ENCODE assay signal across 28 mouse cellular contexts in the genomic region with DNA sequence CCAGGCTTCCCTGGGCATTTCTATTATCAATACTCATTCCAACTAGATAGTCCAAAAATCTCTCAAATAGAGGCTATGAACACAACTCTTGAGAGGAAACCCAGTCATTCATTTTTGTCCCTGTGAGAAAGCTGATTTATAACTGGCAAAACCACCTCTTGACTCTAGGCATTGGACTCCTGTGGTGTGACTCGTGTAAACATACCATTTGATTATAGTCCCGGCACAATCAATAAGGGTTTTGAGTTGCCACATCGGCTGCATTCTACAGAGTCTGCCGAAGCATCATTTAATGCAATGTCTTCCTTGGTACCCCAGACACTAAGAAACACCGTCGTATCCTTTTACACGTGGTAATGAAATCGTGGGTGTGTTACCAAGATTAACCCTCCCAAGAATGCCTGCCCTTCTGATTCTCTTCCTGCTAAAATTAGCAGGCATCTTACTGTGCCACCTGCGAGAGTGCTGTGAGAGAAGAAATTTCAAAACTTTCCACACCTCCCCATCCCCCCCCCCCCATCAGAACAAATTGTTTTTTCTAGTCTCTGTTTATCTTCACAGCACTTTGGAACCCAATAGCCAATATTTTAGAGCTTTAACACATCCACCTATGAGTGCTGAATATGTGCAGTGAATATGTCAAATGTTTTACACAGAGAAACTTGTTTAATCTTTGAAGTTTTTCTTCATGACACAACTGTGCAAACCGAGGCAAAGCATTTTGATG. TPM values are rescaled to one million over a fixed set of nuclear protein-coding genes. Genes with fewer than 3 reads are reported as not detected.
"Had no signal": no experiment of that assay in that cellular context is flagged by ENCODE, and none has a peak within 500 bp of the region (broad histone marks: within the 10 kb centered on the region; RNA-seq: fewer than 3 reads in every experiment).

No protein-coding gene starts in this region.

- H3K4me1 ChIP-seq: forebrain, embryonic 10.5 days; forebrain, embryonic 12.5 days; forebrain, embryonic 13.5 days; forebrain, embryonic 15.5 days had no signal

- H3K36me3 ChIP-seq: embryonic facial prominence, embryonic 10.5 days; embryonic facial prominence, embryonic 12.5 days; embryonic facial prominence, embryonic 13.5 days; embryonic facial prominence, embryonic 15.5 days; forebrain, embryonic 10.5 days; forebrain, embryonic 12.5 days; forebrain, embryonic 15.5 days had no signal

- H3K9ac ChIP-seq: embryonic facial prominence, embryonic 12.5 days; embryonic facial prominence, embryonic 13.5 days; embryonic facial prominence, embryonic 15.5 days; forebrain, embryonic 12.5 days; forebrain, embryonic 13.5 days; forebrain, embryonic 15.5 days; forebrain, postnatal 0 days had no signal

- H3K27me3 ChIP-seq: embryonic facial prominence, embryonic 12.5 days; embryonic facial prominence, embryonic 13.5 days; embryonic facial prominence, embryonic 15.5 days; forebrain, embryonic 12.5 days; forebrain, embryonic 13.5 days; forebrain, embryonic 15.5 days had no signal

- H3K9me3 ChIP-seq: embryonic facial prominence, embryonic 10.5 days; embryonic facial prominence, embryonic 12.5 days; embryonic facial prominence, embryonic 13.5 days; embryonic facial prominence, embryonic 15.5 days; forebrain, embryonic 10.5 days; forebrain, embryonic 12.5 days; forebrain, embryonic 13.5 days; forebrain, embryonic 15.5 days had no signal

- DNase-seq: cerebellum, adult 2 months; cerebellum, adult 8-10 months; cerebellum, adult 9-10 months; cerebellum, adult 9-11 months; cerebellum, postnatal 10 days; cerebellum, postnatal 14 days; cerebellum, postnatal 25 days; cerebellum, postnatal 36 days; embryo, embryonic 11 days; forebrain, postnatal 0 days; gastrocnemius, adult 2 months; gastrocnemius, postnatal 10 days; gastrocnemius, postnatal 14 days; gastrocnemius, postnatal 25 days; gastrocnemius, postnatal 36 days; heart, adult 18-20 months; heart, adult 2 months had no signal

- ATAC-seq: forebrain, embryonic 13.5 days; forebrain, embryonic 14.5 days; forebrain, embryonic 15.5 days; forebrain, embryonic 16.5 days; forebrain, postnatal 0 days had no signal

- H3K4me2 ChIP-seq: embryonic facial prominence, embryonic 12.5 days; embryonic facial prominence, embryonic 13.5 days; embryonic facial prominence, embryonic 15.5 days; forebrain, embryonic 12.5 days; forebrain, embryonic 13.5 days; forebrain, embryonic 15.5 days had no signal

- H3K27ac ChIP-seq: embryonic facial prominence, embryonic 10.5 days; embryonic facial prominence, embryonic 12.5 days; embryonic facial prominence, embryonic 13.5 days; embryonic facial prominence, embryonic 15.5 days; forebrain, embryonic 10.5 days; forebrain, embryonic 12.5 days; forebrain, embryonic 13.5 days; forebrain, embryonic 15.5 days; gastrocnemius, adult 2 months; heart, adult 2 months had no signal

- H3K4me3 ChIP-seq: embryonic facial prominence, embryonic 10.5 days; embryonic facial prominence, embryonic 12.5 days; embryonic facial prominence, embryonic 13.5 days; embryonic facial prominence, embryonic 15.5 days; erythroblast, embryonic 14.5 days; forebrain, embryonic 10.5 days; forebrain, embryonic 12.5 days; forebrain, embryonic 13.5 days; forebrain, embryonic 15.5 days; gastrocnemius, adult 2 months; heart, adult 2 months had no signal

RNA-seq across cellular contexts. Expression of a gene that starts 22.3 kb away (rescaled TPM):
- polyA plus RNA-seq: erythroblast, embryonic 14.5 days had no signal
